Mouse (Mus musculus) A20 (cell line): ENCODE results near the gene Gm16427.
"Not testable (repeated sequence)": the region's sequence is repeated elsewhere in the genome, so short reads cannot be mapped to it uniquely, and the experiment has no call there.

Experiments
- DNase-seq: peaks from one replicate; pipeline ENCODE4 v3.0.0-alpha.2; 2011; ENCODE audit warnings: low read depth, low spot score

Gm16427 gene

GRCm38 (mm10) chr5:93540100-93540499 is at the start of gene Gm16427:
TSS of gene Gm16427 (minus strand) at chr5:93540200.
- not testable (repeated sequence) for DNase-seq
